Mouse (Mus musculus): ENCODE measurements around the gene Ndc1. TPM values are rescaled to one million over a fixed set of nuclear protein-coding genes. Genes with fewer than 3 reads are reported as not detected.
A peak's percentile ranks its signal among the peaks of the same experiment; 100 is the strongest.

Ndc1 gene
- polyA plus RNA-seq, 1 experiment from 2014 or later, result 61.7 TPM

GRCm38 (mm10) chr4:107443621-107444020, 76.0 kb downstream of the Ndc1 start:
- Histone ChIP-seq H3K4me3 (ENCODE audit: low read depth, low read length) (no peak overlapping the region), H3K9ac (replicated peaks; ENCODE audit: low read length) (no peak overlapping the region; the same call in 1 of the 2 replicates), H3K4me2 (ENCODE audit: low read depth, low read length) (no peak overlapping the region), H3K9me3 (replicated peaks; ENCODE audit: control insufficient read depth, low read length) (no peaks in the 10 kb centered on the region), H3K27ac (replicated peaks; ENCODE audit: low read depth, low read length) (no peak overlapping the region), H3K4me1 (ENCODE audit: control insufficient read depth, insufficient read depth, low read length) (no peaks in the 10 kb centered on the region), H3K27me3 (ENCODE audit: control insufficient read depth, insufficient read depth, low read length) (peaks cover 3% of the 10 kb centered on the region; the same call in 1 of the 2 replicates), H3K36me3 (replicated peaks; ENCODE audit: control insufficient read depth, insufficient read depth, low read depth, low read length) (no peaks in the 10 kb centered on the region)
- DNase-seq (ENCODE audit: low spot score) (no peak), ATAC-seq (replicated peaks; ENCODE audit: insufficient number of reproducible peaks, low FRiP score, low TSS enrichment, low read depth) (no peak)
- 49% methylated on average over 11 of the region's 11 CpGs for WGBS

DNA sequence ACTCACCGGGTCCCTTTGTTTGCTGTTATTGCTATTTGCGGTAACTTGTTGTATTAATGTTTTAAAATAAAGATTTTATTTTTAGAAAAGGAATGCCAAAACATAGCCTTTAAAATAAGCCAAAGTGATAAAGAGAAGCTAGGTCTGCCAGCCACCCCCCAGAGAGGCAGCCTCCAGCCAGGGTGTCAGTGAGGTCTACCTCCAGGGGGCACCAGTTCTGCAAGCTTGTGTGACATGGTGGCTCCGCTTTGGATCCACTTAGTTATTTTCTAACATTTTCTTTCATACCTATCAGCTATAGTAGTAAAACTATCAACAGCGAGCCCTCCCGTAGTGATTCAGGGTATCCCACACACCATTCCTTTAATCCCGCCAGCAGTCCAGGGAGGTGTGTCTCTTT, 80.9 kb downstream of the Ndc1 start:
- Histone ChIP-seq H3K36me3 (replicated peaks; ENCODE audit: control insufficient read depth, insufficient read depth, low read depth, low read length) (no peaks in the 10 kb centered on the region), H3K27me3 (ENCODE audit: control insufficient read depth, insufficient read depth, low read length) (no peaks in the 10 kb centered on the region; the same call in 1 of the 2 replicates), H3K4me1 (ENCODE audit: control insufficient read depth, insufficient read depth, low read length) (no peaks in the 10 kb centered on the region), H3K4me2 (ENCODE audit: low read depth, low read length) (no peak overlapping the region), H3K9me3 (replicated peaks; ENCODE audit: control insufficient read depth, low read length) (no peaks in the 10 kb centered on the region), H3K4me3 (ENCODE audit: low read depth, low read length) (no peak overlapping the region), H3K27ac (replicated peaks; ENCODE audit: low read depth, low read length) (no peak overlapping the region), H3K9ac (replicated peaks; ENCODE audit: low read length) (no peak overlapping the region)
- DNase-seq (ENCODE audit: low spot score) (no peak), ATAC-seq (replicated peaks; ENCODE audit: insufficient number of reproducible peaks, low FRiP score, low TSS enrichment, low read depth) (no peak)
- 88% methylated on average over 6 of the region's 6 CpGs for WGBS

DNA sequence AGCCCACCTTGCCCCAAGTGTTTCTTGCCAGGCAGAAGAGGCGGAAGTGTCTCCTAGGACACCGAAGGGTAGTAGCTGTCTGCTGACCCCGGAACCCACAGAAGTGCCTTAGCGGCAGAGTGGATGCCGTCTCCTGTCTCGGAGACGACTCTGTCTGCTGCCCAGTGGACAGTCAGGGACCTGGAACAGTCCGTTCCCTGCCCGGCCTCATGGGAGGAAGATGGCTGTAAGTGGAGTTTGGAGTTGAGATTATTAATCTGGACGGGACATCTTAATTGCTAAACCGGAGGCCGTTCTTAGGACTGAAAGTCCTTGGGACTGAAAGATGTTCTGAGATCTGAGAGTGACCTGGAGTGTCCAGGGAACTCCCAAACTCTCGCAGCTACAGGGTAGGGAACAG, 81.9 kb downstream of the Ndc1 start:
- Histone ChIP-seq H3K4me1 (ENCODE audit: control insufficient read depth, insufficient read depth, low read length) (no peaks in the 10 kb centered on the region), H3K36me3 (replicated peaks; ENCODE audit: control insufficient read depth, insufficient read depth, low read depth, low read length) (no peaks in the 10 kb centered on the region), H3K27me3 (ENCODE audit: control insufficient read depth, insufficient read depth, low read length) (no peaks in the 10 kb centered on the region; the same call in 1 of the 2 replicates), H3K4me3 (ENCODE audit: low read depth, low read length) (no peak overlapping the region), H3K4me2 (ENCODE audit: low read depth, low read length) (no peak overlapping the region), H3K9ac (replicated peaks; ENCODE audit: low read length) (no peak overlapping the region), H3K9me3 (replicated peaks; ENCODE audit: control insufficient read depth, low read length) (no peaks in the 10 kb centered on the region), H3K27ac (replicated peaks; ENCODE audit: low read depth, low read length) (no peak overlapping the region)
- WGBS, result 89% methylated on average over 13 of the region's 13 CpGs
- no peak for ATAC-seq (replicated peaks; ENCODE audit: insufficient number of reproducible peaks, low FRiP score, low TSS enrichment, low read depth)
- DNase-seq (ENCODE audit: low spot score), result no peak

DNA sequence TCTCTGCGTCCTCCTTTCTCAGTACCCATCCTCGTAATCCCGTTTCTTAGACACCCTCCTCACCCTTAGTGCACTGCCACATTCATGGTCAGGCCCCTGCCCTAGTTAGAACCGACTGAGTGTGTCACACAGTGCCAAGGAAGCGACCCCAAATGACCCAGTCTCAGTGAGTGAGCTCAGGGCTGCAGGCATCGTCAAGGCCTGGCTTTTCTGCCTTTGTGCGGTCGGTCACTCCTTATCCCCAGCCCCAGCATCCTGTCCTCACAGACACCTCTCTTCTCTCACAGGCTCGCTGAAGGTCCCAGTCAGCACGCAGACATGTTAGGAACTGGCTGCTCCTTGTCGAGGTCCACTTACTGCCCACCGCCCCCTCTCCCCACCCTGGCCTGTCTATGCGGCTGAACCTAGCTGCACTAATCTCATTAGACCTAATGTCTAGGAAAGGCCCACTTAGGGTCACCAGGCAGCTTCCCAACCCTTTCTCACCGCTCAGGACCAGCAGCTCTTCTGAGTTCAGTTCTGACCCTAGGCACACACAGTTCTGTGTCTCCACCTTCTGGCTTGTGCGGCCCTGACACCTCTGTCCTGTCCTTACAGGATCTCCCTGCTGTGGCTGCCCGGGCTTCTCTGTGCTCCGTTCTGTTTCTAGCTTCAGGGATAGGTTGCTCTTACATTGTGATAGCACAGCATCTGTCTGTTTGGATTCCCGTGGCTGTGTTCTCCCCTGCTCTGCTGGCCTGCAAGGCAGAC, 84.9 kb downstream of the Ndc1 start:
- H3K27ac ChIP-seq (replicated peaks; ENCODE audit: low read depth, low read length), result no peak overlapping the region
- H3K4me2 ChIP-seq (ENCODE audit: low read depth, low read length), result no peak overlapping the region
- no peaks in the 10 kb centered on the region for H3K36me3 ChIP-seq (replicated peaks; ENCODE audit: control insufficient read depth, insufficient read depth, low read depth, low read length)
- no peak for ATAC-seq (replicated peaks; ENCODE audit: insufficient number of reproducible peaks, low FRiP score, low TSS enrichment, low read depth)
- H3K27me3 ChIP-seq (ENCODE audit: control insufficient read depth, insufficient read depth, low read length), result no peaks in the 10 kb centered on the region; the same call in 1 of the 2 replicates
- 65% methylated on average over 18 of the region's 18 CpGs for WGBS
- DNase-seq (ENCODE audit: low spot score), result no peak
- no peak overlapping the region for H3K9ac ChIP-seq (replicated peaks; ENCODE audit: low read length)
- H3K4me3 ChIP-seq (ENCODE audit: low read depth, low read length), result no peak overlapping the region
- no peaks in the 10 kb centered on the region for H3K4me1 ChIP-seq (ENCODE audit: control insufficient read depth, insufficient read depth, low read length)
- H3K9me3 ChIP-seq (replicated peaks; ENCODE audit: control insufficient read depth, low read length), result no peaks in the 10 kb centered on the region

DNA sequence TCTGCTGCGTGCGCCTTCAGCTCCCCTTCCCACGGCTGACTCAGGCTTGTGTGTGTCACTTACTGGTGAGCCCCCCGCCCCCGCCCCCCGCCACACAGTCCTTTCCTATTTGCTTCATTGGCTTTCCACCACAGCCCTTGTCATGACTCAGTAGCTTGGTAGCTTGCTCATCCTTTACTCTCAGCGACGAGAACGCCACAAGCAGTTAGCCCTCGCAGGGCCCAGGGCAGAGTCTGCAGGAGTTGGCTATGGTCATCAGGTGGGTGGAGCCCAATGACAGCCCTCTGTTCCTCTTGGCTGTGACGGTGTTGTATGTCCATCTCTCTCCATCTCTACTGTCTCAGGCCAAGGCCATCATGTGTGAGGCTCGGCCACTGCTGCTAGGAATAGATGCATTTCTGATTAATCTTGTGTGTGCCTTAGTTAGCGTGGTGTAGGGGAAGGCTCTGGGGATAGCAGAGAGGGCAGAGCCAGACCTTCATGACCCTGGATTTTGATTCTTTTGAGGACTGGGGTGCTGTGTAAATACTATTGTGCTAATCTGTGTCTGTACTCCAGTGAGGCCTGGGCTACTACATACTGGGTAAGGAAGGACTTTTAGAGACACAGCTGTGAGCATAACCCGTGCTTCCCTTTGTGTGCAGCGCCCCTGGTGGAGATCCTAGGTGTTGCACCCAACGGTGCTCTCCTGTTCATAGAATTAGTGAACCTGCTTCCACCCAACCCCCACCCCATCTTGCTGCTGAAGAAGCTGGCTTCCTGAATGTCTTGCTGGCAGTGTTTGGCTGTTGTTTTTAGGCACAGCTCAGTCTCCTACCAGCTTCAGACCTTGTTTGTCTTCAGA, 85.8 kb downstream of the Ndc1 start:
- no peak overlapping the region for H3K4me2 ChIP-seq (ENCODE audit: low read depth, low read length)
- peak; percentile 72 for ATAC-seq (replicated peaks; ENCODE audit: insufficient number of reproducible peaks, low FRiP score, low TSS enrichment, low read depth)
- H3K4me3 ChIP-seq (ENCODE audit: low read depth, low read length), result no peak overlapping the region
- H3K9me3 ChIP-seq (replicated peaks; ENCODE audit: control insufficient read depth, low read length), result no peaks in the 10 kb centered on the region
- H3K4me1 ChIP-seq (ENCODE audit: control insufficient read depth, insufficient read depth, low read length), result peaks cover 6% of the 10 kb centered on the region
- no peak overlapping the region for H3K9ac ChIP-seq (replicated peaks; ENCODE audit: low read length)
- no peaks in the 10 kb centered on the region for H3K36me3 ChIP-seq (replicated peaks; ENCODE audit: control insufficient read depth, insufficient read depth, low read depth, low read length)
- DNase-seq (ENCODE audit: low spot score), result peak; percentile 94
- H3K27me3 ChIP-seq (ENCODE audit: control insufficient read depth, insufficient read depth, low read length), result no peaks in the 10 kb centered on the region; the same call in 1 of the 2 replicates
- no peak overlapping the region for H3K27ac ChIP-seq (replicated peaks; ENCODE audit: low read depth, low read length)
- WGBS, result 66% methylated on average over 16 of the region's 16 CpGs

DNA sequence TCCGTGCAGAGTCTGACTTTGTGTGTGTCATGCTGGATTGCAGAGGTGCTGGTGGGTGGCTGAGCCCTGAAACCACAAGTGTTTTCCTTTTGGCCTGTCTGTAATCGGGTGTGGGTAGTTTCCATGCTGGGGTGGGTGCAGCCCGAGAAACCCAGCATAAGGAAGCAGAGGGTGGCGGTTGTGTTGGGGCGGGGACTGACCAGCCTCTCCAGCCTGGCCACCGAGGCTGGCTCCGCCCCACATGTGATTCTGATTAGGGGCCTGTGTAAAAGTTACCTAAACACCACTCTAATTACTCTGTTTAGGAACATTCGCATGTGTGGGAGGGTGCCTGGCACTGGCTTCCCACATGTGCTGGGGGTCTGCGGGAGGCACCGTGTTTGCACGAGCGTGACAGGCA, 90.0 kb downstream of the Ndc1 start:
- ATAC-seq (replicated peaks; ENCODE audit: insufficient number of reproducible peaks, low FRiP score, low TSS enrichment, low read depth) (peak; percentile 27; the same call in 1 of the 2 replicates), DNase-seq (ENCODE audit: low spot score) (peak; percentile 86)
- H3K36me3 ChIP-seq (replicated peaks; ENCODE audit: control insufficient read depth, insufficient read depth, low read depth, low read length), result no peaks in the 10 kb centered on the region
- 26% methylated on average over 12 of the region's 12 CpGs for WGBS
- H3K9ac ChIP-seq (replicated peaks; ENCODE audit: low read length), result no peak overlapping the region; the same call in 1 of the 2 replicates
- H3K4me1 ChIP-seq (ENCODE audit: control insufficient read depth, insufficient read depth, low read length), result peaks cover 14% of the 10 kb centered on the region
- no peak overlapping the region for H3K27ac ChIP-seq (replicated peaks; ENCODE audit: low read depth, low read length)
- H3K9me3 ChIP-seq (replicated peaks; ENCODE audit: control insufficient read depth, low read length), result no peaks in the 10 kb centered on the region
- no peaks in the 10 kb centered on the region for H3K27me3 ChIP-seq (ENCODE audit: control insufficient read depth, insufficient read depth, low read length)
- H3K4me2 ChIP-seq (ENCODE audit: low read depth, low read length), result peak overlapping the region; percentile 37; the same call in 1 of the 2 replicates
- H3K4me3 ChIP-seq (ENCODE audit: low read depth, low read length), result no peak overlapping the region

DNA sequence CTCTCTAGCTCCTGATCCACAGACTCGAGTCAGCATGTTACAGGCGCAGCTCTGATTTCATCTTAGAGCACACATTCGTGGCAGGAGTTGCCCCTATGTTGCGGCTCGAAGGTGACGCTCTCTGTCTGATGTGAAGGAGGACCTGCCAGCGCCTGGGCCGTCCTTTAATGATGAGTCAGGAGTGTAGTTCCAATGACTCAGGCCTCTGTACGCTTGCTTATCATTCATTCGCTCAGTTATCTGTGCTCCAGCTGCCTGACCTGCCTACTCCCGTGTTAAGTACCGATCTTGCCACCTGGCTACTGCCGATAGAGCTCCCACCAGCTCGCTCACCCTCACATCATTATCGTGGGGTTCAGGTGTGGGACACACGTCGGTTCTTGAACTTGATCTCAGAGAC, 91.3 kb downstream of the Ndc1 start:
- H3K27me3 ChIP-seq (ENCODE audit: control insufficient read depth, insufficient read depth, low read length), result no peaks in the 10 kb centered on the region
- no peak overlapping the region for H3K9ac ChIP-seq (replicated peaks; ENCODE audit: low read length)
- no peak overlapping the region for H3K4me3 ChIP-seq (ENCODE audit: low read depth, low read length)
- H3K4me2 ChIP-seq (ENCODE audit: low read depth, low read length), result no peak overlapping the region
- H3K36me3 ChIP-seq (replicated peaks; ENCODE audit: control insufficient read depth, insufficient read depth, low read depth, low read length), result no peaks in the 10 kb centered on the region
- ATAC-seq (replicated peaks; ENCODE audit: insufficient number of reproducible peaks, low FRiP score, low TSS enrichment, low read depth), result no peak
- no peaks in the 10 kb centered on the region for H3K9me3 ChIP-seq (replicated peaks; ENCODE audit: control insufficient read depth, low read length)
- peaks cover 14% of the 10 kb centered on the region for H3K4me1 ChIP-seq (ENCODE audit: control insufficient read depth, insufficient read depth, low read length)
- 84% methylated on average over 17 of the region's 17 CpGs for WGBS
- H3K27ac ChIP-seq (replicated peaks; ENCODE audit: low read depth, low read length), result no peak overlapping the region
- no peak for DNase-seq (ENCODE audit: low spot score)

- no peak overlapping the region for H3K4me3 ChIP-seq (ENCODE audit: low read depth, low read length)
- H3K9ac ChIP-seq (replicated peaks; ENCODE audit: low read length), result no peak overlapping the region
- no peak overlapping the region for H3K27ac ChIP-seq (replicated peaks; ENCODE audit: low read depth, low read length)
- H3K9me3 ChIP-seq (replicated peaks; ENCODE audit: control insufficient read depth, low read length), result no peaks in the 10 kb centered on the region
- no peaks in the 10 kb centered on the region for H3K36me3 ChIP-seq (replicated peaks; ENCODE audit: control insufficient read depth, insufficient read depth, low read depth, low read length)
- ATAC-seq (replicated peaks; ENCODE audit: insufficient number of reproducible peaks, low FRiP score, low TSS enrichment, low read depth) (no peak), DNase-seq (ENCODE audit: low spot score) (no peak)
- WGBS, result 86% methylated on average over 2 of the region's 2 CpGs
- no peaks in the 10 kb centered on the region for H3K27me3 ChIP-seq (ENCODE audit: control insufficient read depth, insufficient read depth, low read length)
- H3K4me1 ChIP-seq (ENCODE audit: control insufficient read depth, insufficient read depth, low read length), result peaks cover 14% of the 10 kb centered on the region
- H3K4me2 ChIP-seq (ENCODE audit: low read depth, low read length), result no peak overlapping the region
These were observed 91.9 kb downstream of the Ndc1 start for GRCm38 (mm10) chr4:107459461-107459860.
